Mouse (Mus musculus): ENCODE data around the gene Hmgcs1. TPM values are rescaled to one million over a fixed set of nuclear protein-coding genes. Genes with fewer than 3 reads are reported as not detected.

The Hmgcs1 gene
- polyA plus RNA-seq, 1 experiment from 2014 or later: 67.8 TPM

DNA sequence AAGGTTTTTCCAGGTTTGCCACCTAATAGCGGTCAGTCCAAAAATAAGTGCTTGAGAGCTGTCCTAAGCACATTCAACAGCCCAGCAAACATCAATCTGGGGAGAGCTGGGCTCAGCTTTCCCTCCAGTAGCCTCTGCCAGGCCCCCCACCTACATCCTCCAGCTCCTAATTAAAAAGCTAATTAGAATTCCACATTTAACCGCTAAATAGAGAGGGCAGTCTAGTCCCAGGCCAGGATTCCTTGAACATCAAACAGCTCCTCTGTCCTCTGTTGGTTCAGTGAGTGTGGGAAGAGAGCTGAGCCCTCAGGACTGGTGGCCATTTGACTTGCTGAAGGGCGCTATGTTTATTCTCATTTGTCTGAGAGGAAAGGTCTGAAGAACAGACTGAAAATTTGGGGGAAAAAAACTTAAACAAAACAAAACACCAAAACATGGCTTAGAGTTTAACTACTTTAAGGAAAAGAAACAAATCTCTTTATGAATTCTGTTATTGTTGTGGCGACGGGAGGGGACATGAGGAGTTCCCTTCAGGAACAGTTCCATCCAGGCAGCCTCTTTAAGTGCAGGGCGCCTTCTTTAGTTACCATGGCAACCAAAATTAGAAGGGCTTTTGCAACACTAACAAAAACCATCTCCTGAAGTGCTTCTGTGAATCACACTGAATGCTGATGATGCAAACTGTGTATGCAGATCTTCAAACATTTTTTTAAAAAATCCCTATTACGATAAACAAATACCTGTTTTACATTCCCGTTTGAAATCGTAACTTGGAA lies 63.9 kb downstream of the Hmgcs1 start:
- Histone ChIP-seq H3K27ac (no peak overlapping the region), H3K4me3 (ENCODE audit: inconsistent target) (no peak overlapping the region), H3K36me3 (ENCODE audit: inconsistent target) (no peaks in the 10 kb centered on the region), H3K79me2 (ENCODE audit: inconsistent target) (no peaks in the 10 kb centered on the region)
- 70% methylated on average over 9 of the region's 9 CpGs for WGBS (ENCODE audit: missing documents)

DNA sequence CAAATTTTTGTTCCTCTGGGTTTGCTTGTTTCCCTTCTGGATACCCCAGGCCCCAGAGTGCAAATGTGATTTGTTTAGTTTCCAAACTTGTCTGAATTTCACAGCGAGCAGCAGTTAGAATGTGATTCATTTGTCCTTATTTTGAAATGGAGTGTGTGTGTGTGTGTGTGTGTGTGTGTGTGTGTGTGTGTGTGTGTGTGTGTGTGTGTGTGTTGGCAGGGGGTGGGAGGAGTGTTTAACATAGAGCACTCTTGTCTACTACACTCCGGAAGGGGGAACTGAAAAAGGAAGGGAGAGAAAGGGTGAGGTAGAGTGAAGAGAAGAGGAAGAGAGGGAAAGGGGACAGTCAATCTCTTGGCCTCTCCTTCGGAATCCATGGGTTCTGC lies 64.4 kb downstream of the Hmgcs1 start:
- H3K27ac ChIP-seq: 0 out of 2 replicates have a peak overlapping the region, but pooled peaks have one; percentile 13
- WGBS (ENCODE audit: missing documents): 0% methylated on average over 3 of the region's 3 CpGs
- no peaks in the 10 kb centered on the region for H3K79me2 ChIP-seq (ENCODE audit: inconsistent target)
- H3K36me3 ChIP-seq (ENCODE audit: inconsistent target): no peaks in the 10 kb centered on the region
- peak overlapping the region; percentile 24; the same call in 1 of the 2 replicates for H3K4me3 ChIP-seq (ENCODE audit: inconsistent target)

DNA sequence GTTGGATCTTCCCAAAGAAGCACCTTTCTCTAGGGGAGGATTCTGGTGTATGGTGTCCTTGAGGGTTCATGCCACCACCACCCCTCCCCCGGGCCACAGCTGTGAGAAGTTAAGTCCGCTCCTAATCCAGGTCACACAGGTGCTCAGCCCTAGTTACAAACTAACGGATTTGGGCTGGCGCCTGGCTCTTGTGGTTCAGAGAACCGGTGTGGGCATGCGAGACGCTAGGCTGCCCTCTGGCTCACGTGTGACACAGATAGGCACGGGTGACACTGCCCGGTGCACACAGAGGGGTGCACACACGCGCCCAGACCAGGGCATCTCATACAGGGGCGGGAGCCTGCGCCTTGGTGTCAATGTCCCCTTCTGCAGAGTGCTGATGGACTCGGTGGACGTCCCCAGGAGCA lies 65.0 kb downstream of the Hmgcs1 start:
- H3K4me3 ChIP-seq (ENCODE audit: inconsistent target): peak overlapping the region; percentile 24
- WGBS (ENCODE audit: missing documents): 2% methylated on average over 16 of the region's 16 CpGs
- H3K27ac ChIP-seq: 0 out of 2 replicates have a peak overlapping the region, but pooled peaks have one; percentile 13
- no peaks in the 10 kb centered on the region for H3K36me3 ChIP-seq (ENCODE audit: inconsistent target)
- H3K79me2 ChIP-seq (ENCODE audit: inconsistent target): no peaks in the 10 kb centered on the region

DNA sequence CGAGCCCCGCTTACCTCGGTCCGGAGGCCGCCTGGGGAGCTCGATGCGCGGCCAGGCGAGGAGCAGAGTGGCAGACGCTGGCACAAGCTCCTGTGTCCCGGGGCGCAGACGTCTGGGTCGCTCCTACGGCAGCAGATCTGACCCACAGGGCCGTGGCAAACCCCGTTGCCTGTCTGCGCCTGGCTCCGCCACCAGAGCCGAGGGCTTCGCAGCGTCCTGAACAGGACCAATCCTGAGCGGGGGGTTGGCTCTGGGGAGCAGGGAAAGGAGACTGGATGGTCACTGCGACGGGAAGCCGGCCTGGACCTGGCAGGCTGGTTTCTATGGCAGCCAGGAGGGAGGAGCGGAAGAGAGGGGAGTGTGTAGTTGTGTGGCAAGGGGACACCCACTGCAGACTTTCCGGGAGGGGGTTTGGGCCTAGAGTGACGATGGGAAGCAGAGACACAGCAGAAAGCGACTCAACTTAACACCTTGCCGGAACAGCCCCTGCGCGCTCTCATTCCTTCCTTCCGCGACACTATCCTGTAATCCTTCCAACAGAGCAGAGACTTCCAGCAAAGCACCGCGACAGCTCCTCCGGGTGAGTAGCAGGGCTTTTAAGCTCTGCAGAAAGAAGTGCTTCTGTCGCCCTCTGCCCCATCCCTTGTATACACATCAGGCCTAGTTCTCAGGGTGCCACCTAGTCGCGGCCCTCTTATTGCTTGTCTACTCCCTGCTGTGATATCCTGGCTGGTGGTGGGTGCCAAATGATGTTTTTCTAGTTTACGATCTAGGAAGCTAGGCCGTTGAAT lies 65.7 kb downstream of the Hmgcs1 start, which contains the start of gene Nim1k:
Gene Nim1k (minus strand): TSS at position 202 of the 791 bp plus-strand sequence.
- H3K4me3 ChIP-seq (ENCODE audit: inconsistent target): peak within 1 kb of the TSS; percentile 24
- 0 out of 2 replicates have a peak within 1 kb of the TSS, but pooled peaks have one; percentile 13 for H3K27ac ChIP-seq
- no peaks in the 10 kb centered on the region for H3K79me2 ChIP-seq (ENCODE audit: inconsistent target)
- WGBS (ENCODE audit: missing documents): 17% methylated on average over 43 of the region's 43 CpGs
- H3K36me3 ChIP-seq (ENCODE audit: inconsistent target): 0 out of 2 replicates have a peak, but pooled peaks cover 2% of the 10 kb centered on the region

DNA sequence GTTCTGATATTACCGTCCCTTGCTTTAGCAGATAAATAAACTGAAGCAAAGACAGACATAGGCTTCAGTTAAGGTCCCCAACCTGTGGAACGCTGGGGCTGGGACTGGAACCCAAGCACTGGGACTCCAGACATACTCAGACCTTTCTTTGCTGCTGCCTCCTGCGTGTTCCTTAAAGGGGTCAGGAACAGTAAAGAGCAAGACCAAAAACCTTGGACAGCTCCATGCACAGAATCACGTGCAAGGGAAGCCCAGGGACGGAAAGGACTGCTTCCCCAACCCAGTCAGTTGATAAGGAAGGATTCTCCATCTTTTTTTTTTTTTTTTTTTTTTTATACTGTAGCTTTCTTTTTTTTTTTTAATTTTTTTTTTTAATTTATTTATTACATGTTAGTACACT lies 66.7 kb downstream of the Hmgcs1 start:
- H3K4me3 ChIP-seq (ENCODE audit: inconsistent target): no peak overlapping the region
- no peaks in the 10 kb centered on the region for H3K79me2 ChIP-seq (ENCODE audit: inconsistent target)
- peaks cover 9% of the 10 kb centered on the region; the same call in 1 of the 2 replicates for H3K36me3 ChIP-seq (ENCODE audit: inconsistent target)
- no peak overlapping the region for H3K27ac ChIP-seq
- 83% methylated on average over 5 of the region's 5 CpGs for WGBS (ENCODE audit: missing documents)

Other genes with a start within 250 kb of the Hmgcs1 start
- gene 4833420G17Rik, start 227.6 kb upstream of the Hmgcs1 start, polyA plus RNA-seq (2018): 12.3 to 28.1 TPM (median 17.4 TPM) in 3 replicates
- 3.4 to 6.7 TPM (median 4.5 TPM) in 3 replicates for gene Tmem267, start 202.3 kb upstream of the Hmgcs1 start, polyA plus RNA-seq (2018)
- 0.17 TPM in 1 of 3 replicates, not detected in the others for gene 3110070M22Rik, start 202.0 kb upstream of the Hmgcs1 start, polyA plus RNA-seq (2018)
- gene Ccl28, start 66.6 kb upstream of the Hmgcs1 start, polyA plus RNA-seq (2018): 0.10 TPM in 1 of 3 replicates, not detected in the others
- gene Nim1k, start 65.5 kb downstream of the Hmgcs1 start, polyA plus RNA-seq (2018): 0.66 to 0.84 TPM (median 0.82 TPM) in 3 replicates
- 16.1 to 19.7 TPM (median 16.8 TPM) in 3 replicates for gene Zfp131, start 100.5 kb downstream of the Hmgcs1 start, polyA plus RNA-seq (2018)
- gene AF067063, start 139.8 kb downstream of the Hmgcs1 start, polyA plus RNA-seq (2018): not detected in 3 replicates
- gene D13Ertd608e, start 145.6 kb downstream of the Hmgcs1 start, polyA plus RNA-seq (2018): 0.54 TPM in 1 of 3 replicates, not detected in the others
- not detected in 3 replicates for gene Tcstv1, start 204.4 kb downstream of the Hmgcs1 start, polyA plus RNA-seq (2018)
- gene Gm21761, start 238.9 kb downstream of the Hmgcs1 start, polyA plus RNA-seq (2018): not detected in 3 replicates

Data from macrophage (primary cell).